Mouse (Mus musculus): ENCODE data around the gene Trim27.

Trim27 gene

DNA sequence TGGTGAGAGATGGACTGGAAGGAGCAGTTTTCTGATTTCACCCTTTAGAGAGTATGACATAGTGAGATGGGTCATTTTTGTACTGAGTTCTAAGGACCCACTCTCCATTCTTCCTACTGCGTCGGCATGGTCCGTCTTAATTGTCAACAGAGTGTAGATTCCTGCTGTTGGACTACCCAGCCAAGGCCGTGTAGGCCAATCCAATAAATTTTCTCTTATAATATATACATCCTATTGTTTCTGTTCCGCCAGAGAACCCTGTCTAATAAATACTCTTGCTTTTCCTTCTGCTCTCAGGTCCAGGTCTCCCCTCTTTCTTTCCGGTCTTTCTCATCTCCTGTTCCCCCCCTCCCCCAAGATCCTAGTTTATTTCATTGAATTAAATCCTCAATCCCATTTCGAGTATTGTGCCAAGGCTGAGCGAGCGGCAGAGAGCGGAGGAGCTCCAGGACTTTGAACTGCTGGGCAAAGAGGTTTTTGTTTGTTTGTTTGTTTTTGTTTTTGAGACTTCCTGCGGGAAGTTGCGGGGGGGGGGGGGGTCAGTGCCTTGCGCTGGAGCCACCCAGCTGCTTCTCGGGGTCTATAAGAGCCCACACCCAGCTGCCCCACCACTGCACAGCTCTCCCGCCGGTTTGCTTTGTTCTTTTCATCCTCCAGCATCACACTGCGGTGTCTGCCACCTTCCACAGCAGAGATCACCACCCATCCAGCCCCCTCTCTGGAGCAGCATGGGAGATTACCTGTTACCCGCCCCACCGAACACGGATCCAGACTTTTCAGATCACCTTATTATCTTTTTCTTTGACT, 42.6 kb downstream of the Trim27 start:
- DNase-seq: no peak

DNA sequence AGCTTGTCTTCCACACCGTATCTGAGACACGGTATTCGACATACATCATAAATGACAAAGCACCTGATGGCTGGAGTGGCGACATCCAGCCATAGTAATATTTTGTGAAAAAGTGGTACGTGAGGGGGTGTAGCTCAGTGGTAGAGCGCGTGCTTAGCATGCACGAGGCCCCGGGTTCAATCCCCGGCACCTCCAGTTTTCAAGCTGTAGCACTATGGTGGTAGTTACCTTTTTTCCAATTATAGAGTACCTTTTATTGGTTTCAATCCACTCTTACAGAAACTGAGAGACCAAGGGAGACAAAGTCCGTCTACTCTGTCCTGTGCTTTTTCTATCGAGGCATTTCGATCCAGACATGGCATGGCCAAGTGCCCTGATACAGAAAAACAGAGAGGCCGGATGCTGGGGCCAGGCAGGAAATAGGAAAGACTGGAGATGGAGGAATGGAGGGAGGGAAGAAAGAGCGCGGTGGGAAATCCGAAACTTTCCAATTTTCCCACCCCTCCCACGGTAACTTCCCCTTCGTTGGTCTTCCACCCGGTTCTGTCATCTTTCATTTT, 43.3 kb downstream of the Trim27 start:
- peak; percentile 88 for DNase-seq

- DNase-seq: no peak
Measured at GRCm38 (mm10) chr13:21223242-21223655, 44.0 kb downstream of the Trim27 start.

DNA sequence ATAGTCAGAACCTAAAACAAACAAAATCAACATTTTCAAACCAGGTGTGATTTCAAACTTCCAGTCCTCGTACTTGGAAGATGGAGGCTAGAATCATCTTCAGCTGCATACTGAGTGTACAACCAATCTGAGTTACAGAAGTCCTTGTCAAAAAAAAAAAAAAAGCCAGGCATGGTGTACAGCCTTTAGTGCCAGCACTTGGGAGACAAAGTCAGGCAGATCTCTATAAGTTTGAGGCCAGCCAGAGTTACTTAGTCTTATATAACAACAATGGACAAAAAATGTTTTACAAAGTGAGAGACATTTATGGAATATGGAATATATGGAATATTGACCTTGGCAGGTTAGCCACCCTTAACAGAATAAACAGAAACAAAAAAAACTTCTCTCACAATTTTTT, 45.1 kb downstream of the Trim27 start:
- no peak for DNase-seq

GRCm38 (mm10) chr13:21225206-21225605, 46.0 kb downstream of the Trim27 start:
- no peak for DNase-seq

DNA sequence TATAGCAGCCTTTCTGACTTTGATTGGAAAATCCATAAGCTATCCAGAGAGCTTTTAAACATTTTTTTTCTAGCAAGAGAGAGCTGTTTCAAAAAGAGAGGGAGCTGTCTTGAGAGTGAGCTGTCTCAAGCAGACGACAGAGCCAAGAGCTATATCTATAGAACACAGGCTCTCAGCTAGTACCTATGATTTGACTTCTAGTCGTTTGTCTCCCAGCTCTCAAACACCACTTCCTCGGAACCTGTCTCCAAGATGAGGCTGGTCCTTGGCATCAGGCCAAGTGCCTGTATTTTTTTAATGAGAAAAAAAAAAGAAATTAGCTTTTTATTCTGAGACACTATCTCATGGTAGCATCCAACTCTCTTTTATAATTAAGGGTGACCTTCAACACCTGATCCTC, 46.8 kb downstream of the Trim27 start:
- no peak for DNase-seq

DNA sequence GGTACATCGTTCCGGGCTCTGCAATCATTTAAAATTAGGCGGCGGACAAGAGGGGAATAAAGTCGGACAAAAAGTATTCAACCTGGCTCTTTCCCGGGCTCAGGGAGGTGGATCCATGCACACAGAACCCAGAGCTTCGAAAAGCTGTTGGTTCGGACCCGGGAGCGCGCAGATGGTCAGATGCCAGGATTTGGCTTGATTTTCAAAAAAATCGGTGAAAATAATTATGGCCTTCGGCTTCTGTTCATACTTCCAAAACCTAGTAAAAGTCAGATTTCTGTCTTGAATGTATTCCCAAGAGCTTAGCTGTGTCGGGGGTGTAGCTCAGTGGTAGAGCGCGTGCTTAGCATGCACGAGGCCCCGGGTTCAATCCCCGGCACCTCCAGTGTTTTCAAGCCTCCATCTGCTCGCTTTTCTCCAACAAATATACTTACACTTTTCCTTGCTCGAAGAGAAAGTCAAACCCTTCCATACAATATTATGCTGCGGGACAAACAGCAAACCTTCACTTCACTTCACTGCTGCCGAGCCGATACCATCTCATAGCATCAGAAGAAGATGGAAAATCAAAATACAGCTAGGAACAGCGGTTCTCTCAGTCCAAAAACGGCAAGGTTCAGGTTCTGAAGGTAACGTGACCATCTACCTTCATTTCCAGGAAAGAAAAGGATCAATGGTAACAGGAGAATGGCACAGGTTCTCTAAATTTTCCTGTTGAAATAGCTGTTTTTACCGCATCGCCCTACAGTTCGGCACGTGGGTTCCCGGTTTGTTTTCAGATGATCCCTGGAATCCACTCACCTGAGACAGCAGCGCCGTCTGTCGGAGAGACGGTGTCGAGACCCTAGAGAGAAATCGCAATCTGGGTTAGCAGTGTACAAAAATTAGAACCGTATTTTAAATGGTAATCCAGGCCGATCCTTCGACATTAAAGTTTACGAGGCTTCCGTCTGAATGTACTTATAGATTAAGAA, 54.8 kb downstream of the Trim27 start:
- peak; percentile 84 for DNase-seq

DNA sequence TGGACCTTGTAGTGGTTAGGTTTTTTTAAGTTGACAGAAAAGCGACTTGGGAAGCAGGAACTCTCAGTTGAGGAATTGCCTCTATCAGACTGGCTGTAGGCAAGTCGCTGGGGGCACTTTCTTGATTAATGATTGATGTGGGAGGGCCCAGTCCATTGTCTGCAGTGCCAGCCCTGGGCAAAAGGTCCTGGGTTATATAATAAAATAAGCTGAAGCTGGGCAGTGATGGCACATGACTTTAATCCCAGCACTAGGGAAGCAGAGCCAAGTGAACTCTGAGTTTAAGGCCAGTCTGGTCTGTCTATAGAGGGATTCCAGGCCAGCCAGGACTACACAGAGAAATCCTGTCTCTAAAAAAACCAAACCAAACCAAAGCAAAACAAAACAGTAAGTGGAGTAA, 57.5 kb downstream of the Trim27 start:
- DNase-seq: no peak

GRCm38 (mm10) chr13:21237161-21237560, 57.9 kb downstream of the Trim27 start:
- DNase-seq: no peak

DNA sequence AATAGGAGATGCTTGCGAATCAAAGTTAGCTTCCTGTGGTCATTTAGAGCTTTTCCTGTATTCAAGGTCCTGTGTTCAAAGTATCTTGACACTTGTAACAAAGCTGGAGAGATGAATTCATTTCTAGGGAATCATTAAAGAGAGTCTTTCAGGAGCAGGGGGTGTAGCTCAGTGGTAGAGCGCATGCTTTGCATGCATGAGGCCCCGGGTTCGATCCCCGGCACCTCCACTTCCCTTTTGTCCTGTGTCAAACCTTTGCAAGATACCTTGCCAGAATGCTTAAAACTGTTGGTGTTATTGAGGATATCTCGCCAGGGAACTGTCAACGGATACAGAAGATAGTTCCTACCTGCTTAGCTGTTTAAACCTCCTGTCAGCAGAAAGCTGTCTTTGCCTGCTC, 61.5 kb downstream of the Trim27 start:
- peak; percentile 84 for DNase-seq

GRCm38 (mm10) chr13:21242408-21243125, 63.3 kb downstream of the Trim27 start:
- peak; percentile 70 for DNase-seq

DNA sequence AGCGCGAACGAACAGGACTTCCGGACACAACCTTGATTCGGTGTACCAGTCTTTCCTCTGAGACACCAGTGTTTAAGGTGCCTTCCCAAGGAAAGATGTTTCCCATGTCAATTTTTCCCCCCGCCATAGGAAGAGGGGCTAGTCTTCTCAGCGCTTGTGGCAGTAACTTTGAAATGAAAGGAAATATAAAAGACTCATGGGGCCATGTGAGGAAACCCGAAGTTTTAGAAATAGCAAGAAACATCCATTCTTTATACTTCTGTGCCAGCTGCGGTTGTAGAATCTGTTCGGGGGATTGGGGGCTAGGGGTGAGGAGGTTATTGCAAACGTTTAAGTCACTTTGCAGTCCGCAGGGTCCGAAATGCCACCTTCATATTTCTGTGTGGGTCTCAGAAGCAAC, 64.0 kb downstream of the Trim27 start:
- DNase-seq: no peak

DNA sequence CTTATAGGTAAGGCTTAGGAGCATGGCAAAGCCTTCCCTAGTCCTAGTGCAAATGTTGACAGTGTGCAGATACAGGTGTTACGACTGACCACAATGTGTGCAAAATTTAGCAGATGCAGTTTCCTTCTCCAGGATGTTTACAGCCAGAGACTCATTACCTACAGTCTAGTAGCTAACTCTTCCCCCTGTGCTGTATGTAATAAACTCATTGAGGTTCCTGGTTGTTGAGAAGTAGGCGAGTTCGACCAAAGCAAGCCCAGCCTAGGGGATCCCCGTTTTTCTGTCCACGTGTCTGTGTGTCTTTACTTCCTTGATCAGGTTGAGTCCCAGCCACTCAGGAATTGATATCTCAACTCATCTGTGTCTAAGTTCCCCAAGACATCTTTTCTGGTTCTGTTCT, 64.8 kb downstream of the Trim27 start:
- DNase-seq: no peak

Data from liver (tissue).